Mouse (Mus musculus): ENCODE data around the gene Dmac1. TPM values are rescaled to one million over a fixed set of nuclear protein-coding genes. Genes with fewer than 3 reads are reported as not detected.
A peak's percentile ranks its signal among the peaks of the same experiment; 100 is the strongest.

The Dmac1 gene
- polyA plus RNA-seq (2015; fragmentation: Nextera tagmentation; extraction: Ambion mirVana) = 71.4 and 72.3 TPM in 2 replicates

DNA sequence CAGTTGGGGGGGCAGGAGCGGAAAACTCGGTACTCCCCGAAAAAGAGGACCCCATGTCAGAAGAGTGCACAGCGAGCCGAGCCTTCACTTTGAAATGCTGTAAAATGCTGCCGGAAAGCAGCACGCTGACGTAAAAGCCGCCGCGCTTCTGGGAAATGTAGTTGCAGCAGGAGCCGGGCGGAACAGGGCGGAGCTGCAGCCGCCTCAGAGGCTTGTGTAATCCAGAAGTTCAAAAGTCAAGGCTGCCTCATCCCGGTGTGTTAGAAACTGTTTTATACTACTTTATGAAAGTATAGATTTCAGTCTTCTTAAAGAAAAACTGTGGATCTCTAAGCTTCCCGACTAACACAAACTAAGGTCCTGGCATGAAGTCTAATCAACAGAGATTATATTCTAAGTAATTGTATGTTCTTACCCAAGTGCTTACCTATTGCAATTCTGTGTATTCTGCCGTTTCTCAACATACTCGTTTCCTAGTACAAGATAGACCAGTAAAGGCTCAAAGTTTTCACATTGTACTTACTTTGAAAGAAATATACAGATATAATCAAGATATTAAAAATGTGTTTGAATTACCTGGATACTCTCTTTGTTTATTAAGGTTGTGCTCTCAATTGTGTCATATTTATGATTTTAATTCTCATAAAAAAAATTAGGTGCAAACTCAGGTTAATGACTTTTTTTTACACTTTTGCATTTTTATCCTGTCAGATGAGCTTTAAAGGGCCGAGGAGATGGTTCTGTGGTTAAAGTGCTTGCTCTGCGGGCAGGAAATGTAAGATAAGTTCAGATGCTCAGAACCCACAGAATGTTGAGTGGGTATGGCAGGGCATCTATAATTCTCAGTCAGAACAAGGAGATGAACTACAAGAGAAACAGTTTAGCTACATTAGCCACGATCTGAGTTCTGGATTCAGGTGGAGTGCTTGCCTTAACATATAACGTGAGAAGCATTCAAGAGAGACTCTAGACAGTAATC is at the start of gene Dmac1:
Gene Dmac1, minus strand, starts transcription at position 109 of the 979 bp plus-strand sequence.
- 16% methylated on average over 22 of the region's 23 CpGs for WGBS
- H3K27ac ChIP-seq (ENCODE audit: low read depth, low read length) = peak within 1 kb of the TSS; percentile 21; the same call in 1 of the 2 replicates
- no peaks in the 10 kb centered on the region for H3K36me3 ChIP-seq (ENCODE audit: control insufficient read depth, insufficient read depth)
- peak within 1 kb of the TSS; percentile 71 for H3K4me2 ChIP-seq (replicated peaks; ENCODE audit: low read depth)
- H3K9ac ChIP-seq (ENCODE audit: low read depth, low read length) = peak within 1 kb of the TSS; percentile 86
- H3K27me3 ChIP-seq (replicated peaks; ENCODE audit: control insufficient read depth, insufficient read depth, low read length) = no peaks in the 10 kb centered on the region
- peak within 1 kb of the TSS; percentile 92 for H3K4me3 ChIP-seq (ENCODE audit: low read depth, low read length)
- H3K9me3 ChIP-seq (ENCODE audit: control insufficient read depth) = no peaks in the 10 kb centered on the region
- peak; percentile 99 for ATAC-seq
- H3K4me1 ChIP-seq (replicated peaks; ENCODE audit: control insufficient read depth, insufficient read depth, low read length) = no peaks in the 10 kb centered on the region
- no peak for TF ChIP-seq CTCF (IDR thresholded peaks at IDR 0.05; ENCODE audit: low read depth)

DNA sequence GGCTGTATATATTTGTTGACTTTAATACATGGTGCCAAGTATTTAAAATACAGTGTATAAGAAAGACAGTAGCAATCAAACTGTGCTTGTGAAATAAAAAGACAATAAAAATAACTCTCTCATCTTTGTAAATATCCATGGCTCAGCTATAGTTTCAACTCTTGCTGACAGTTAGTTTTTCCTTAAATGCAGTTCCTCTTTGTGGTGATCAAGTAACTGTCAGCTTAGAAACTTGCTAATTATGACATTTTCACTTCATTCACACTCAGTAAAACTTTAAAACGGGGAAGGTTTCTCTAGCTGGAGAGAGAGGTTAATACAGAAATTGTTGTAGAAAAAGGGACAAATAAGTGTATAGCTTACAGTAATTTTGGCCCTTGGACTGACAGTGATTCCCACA is 37.3 kb upstream of the Dmac1 start:
- Histone ChIP-seq H3K27ac (ENCODE audit: low read depth, low read length) (no peak overlapping the region), H3K27me3 (replicated peaks; ENCODE audit: control insufficient read depth, insufficient read depth, low read length) (no peaks in the 10 kb centered on the region), H3K4me1 (replicated peaks; ENCODE audit: control insufficient read depth, insufficient read depth, low read length) (no peaks in the 10 kb centered on the region), H3K4me2 (replicated peaks; ENCODE audit: low read depth) (no peak overlapping the region), H3K9ac (ENCODE audit: low read depth, low read length) (no peak overlapping the region), H3K9me3 (ENCODE audit: control insufficient read depth) (no peaks in the 10 kb centered on the region), H3K36me3 (ENCODE audit: control insufficient read depth, insufficient read depth) (no peaks in the 10 kb centered on the region), H3K4me3 (ENCODE audit: low read depth, low read length) (no peak overlapping the region)
- 75% methylated on average over 1 of the region's 1 CpGs for WGBS
- TF ChIP-seq CTCF (IDR thresholded peaks at IDR 0.05; ENCODE audit: low read depth) = no peak
- ATAC-seq = no peak

DNA sequence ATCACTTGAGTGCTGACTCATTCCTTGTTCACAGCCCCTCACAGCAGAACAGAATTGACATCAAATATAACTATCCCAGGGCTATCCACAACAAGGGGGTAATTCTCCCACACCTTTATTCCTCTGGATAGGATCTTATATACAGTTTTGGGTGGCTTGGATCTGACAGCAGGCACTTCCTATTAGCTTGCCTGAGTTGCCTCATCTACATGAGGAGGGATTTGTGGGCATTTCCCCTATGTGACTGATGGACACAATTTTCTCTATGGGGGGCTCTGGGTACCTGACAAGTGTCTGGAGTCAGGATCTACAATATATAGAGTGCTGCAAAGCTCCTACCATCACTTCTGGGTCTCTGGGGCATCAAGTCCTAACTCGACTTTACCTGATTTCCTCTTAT is 36.9 kb upstream of the Dmac1 start:
- 75% methylated on average over 1 of the region's 1 CpGs for WGBS
- Histone ChIP-seq H3K36me3 (ENCODE audit: control insufficient read depth, insufficient read depth) (no peaks in the 10 kb centered on the region), H3K4me1 (replicated peaks; ENCODE audit: control insufficient read depth, insufficient read depth, low read length) (no peaks in the 10 kb centered on the region), H3K9me3 (ENCODE audit: control insufficient read depth) (no peaks in the 10 kb centered on the region), H3K9ac (ENCODE audit: low read depth, low read length) (no peak overlapping the region), H3K27me3 (replicated peaks; ENCODE audit: control insufficient read depth, insufficient read depth, low read length) (no peaks in the 10 kb centered on the region), H3K4me3 (ENCODE audit: low read depth, low read length) (no peak overlapping the region), H3K4me2 (replicated peaks; ENCODE audit: low read depth) (no peak overlapping the region), H3K27ac (ENCODE audit: low read depth, low read length) (no peak overlapping the region)
- TF ChIP-seq CTCF (IDR thresholded peaks at IDR 0.05; ENCODE audit: low read depth) = no peak
- ATAC-seq = no peak

DNA sequence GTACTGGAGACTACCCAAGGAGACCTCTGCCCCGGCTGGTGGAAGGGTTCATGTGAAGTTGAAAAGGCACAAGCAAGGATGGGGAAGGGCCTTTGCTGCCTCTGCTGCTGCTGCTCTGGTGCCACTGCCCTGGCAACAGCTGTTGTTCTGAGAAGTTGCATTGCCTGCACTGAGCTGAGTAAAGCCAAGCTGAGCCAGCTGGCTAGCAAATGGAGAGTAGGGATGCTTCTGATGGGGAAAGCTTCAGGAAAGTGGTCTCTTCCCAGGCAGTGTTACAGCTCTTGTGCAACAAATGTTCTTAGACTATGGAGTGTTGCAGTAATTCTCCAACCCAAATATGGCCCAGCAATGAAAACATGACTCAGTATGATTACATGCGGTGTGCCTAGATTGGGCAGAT is 33.8 kb upstream of the Dmac1 start:
- no peaks in the 10 kb centered on the region for H3K9me3 ChIP-seq (ENCODE audit: control insufficient read depth)

DNA sequence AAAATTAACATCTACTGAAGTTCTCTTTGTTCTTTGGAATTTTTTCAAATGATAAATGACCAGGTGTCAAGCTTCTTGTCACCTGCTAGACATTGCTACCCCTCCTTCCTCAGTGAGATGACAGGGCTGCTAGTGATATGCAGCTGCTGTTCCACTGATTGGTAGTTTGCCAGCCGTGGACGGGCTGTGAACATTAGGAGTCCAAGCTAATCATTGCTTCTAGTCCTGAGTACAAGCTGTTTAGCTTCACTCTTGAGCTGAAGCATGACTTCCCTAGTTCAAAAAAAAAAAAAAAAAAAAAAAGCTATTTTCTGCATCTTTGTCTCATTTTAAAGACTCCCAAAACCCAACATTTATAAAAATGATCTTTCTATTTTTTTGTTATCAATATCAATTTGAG is 33.2 kb upstream of the Dmac1 start:
- H3K27me3 ChIP-seq (replicated peaks; ENCODE audit: control insufficient read depth, insufficient read depth, low read length) = no peaks in the 10 kb centered on the region
- 61% methylated on average over 2 of the region's 2 CpGs for WGBS
- ATAC-seq = no peak

More for the DNA sequence above, 33.8 kb upstream of the Dmac1 start:
- Histone ChIP-seq H3K27me3 (replicated peaks; ENCODE audit: control insufficient read depth, insufficient read depth, low read length) (no peaks in the 10 kb centered on the region), H3K36me3 (ENCODE audit: control insufficient read depth, insufficient read depth) (no peaks in the 10 kb centered on the region), H3K4me2 (replicated peaks; ENCODE audit: low read depth) (no peak overlapping the region), H3K27ac (ENCODE audit: low read depth, low read length) (no peak overlapping the region), H3K9ac (ENCODE audit: low read depth, low read length) (no peak overlapping the region), H3K4me1 (replicated peaks; ENCODE audit: control insufficient read depth, insufficient read depth, low read length) (no peaks in the 10 kb centered on the region), H3K4me3 (ENCODE audit: low read depth, low read length) (no peak overlapping the region)
- no peak for TF ChIP-seq CTCF (IDR thresholded peaks at IDR 0.05; ENCODE audit: low read depth)
- ATAC-seq = no peak
- WGBS = 91% methylated on average over 2 of the region's 2 CpGs

DNA sequence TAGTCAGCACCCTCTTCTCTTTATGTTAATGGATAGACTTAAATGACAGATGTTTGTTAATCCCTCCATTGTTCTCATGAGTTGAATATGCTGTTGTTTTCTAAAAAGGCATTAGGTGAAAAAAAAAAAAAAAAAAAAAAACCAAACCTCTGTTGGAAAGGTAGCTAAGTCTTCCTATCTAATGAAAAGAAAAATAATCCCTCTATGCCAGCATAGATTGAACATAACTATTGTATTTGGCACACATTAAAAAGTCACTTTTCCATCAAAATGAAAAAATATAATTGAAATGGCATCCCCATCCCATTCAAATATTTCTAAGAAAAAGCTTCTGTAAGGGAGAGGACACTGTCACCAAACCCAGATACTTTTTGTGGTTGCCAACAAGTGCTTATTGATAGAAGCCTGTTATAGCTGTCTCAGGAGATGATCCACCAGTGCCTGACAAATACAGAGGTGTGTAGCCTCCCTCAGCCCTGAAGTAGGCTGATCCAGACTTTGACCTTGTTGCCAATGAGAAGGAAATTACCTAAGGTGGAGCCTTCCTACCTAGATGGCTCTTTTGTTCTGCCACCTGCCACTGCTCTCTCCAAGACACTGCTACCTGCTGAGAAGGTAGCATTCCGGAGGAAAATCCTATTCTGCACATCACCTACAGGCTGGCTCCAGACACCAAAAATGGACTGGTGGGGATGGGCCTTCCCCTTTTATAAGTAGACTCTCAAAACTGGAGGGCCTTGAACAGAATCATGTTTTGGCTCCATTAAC is 22.3 kb upstream of the Dmac1 start:
- H3K27ac ChIP-seq (ENCODE audit: low read depth, low read length) = no peak overlapping the region
- no peak overlapping the region for H3K9ac ChIP-seq (ENCODE audit: low read depth, low read length)
- no peak for TF ChIP-seq CTCF (IDR thresholded peaks at IDR 0.05; ENCODE audit: low read depth)
- H3K4me1 ChIP-seq (replicated peaks; ENCODE audit: control insufficient read depth, insufficient read depth, low read length) = no peaks in the 10 kb centered on the region
- 65% methylated on average over 1 of the region's 1 CpGs for WGBS
- H3K36me3 ChIP-seq (ENCODE audit: control insufficient read depth, insufficient read depth) = no peaks in the 10 kb centered on the region
- no peak overlapping the region for H3K4me2 ChIP-seq (replicated peaks; ENCODE audit: low read depth)
- no peak for ATAC-seq
- no peaks in the 10 kb centered on the region for H3K27me3 ChIP-seq (replicated peaks; ENCODE audit: control insufficient read depth, insufficient read depth, low read length)
- no peak overlapping the region for H3K4me3 ChIP-seq (ENCODE audit: low read depth, low read length)
- no peaks in the 10 kb centered on the region for H3K9me3 ChIP-seq (ENCODE audit: control insufficient read depth)

More for the DNA sequence above, 33.2 kb upstream of the Dmac1 start:
- H3K9ac ChIP-seq (ENCODE audit: low read depth, low read length) = no peak overlapping the region
- H3K36me3 ChIP-seq (ENCODE audit: control insufficient read depth, insufficient read depth) = no peaks in the 10 kb centered on the region
- no peak overlapping the region for H3K27ac ChIP-seq (ENCODE audit: low read depth, low read length)
- H3K4me2 ChIP-seq (replicated peaks; ENCODE audit: low read depth) = no peak overlapping the region
- no peak overlapping the region for H3K4me3 ChIP-seq (ENCODE audit: low read depth, low read length)
- TF ChIP-seq CTCF (IDR thresholded peaks at IDR 0.05; ENCODE audit: low read depth) = no peak
- no peaks in the 10 kb centered on the region for H3K4me1 ChIP-seq (replicated peaks; ENCODE audit: control insufficient read depth, insufficient read depth, low read length)
- no peaks in the 10 kb centered on the region for H3K9me3 ChIP-seq (ENCODE audit: control insufficient read depth)
